Mouse (Mus musculus): Measurements from ENCODE around the gene Mark1.

GRCm38 (mm10) chr1:184998161-184998560, 1.2 kb downstream of the Mark1 start:
- TF ChIP-seq CTCF (IDR thresholded peaks at IDR 0.05; ENCODE audit: low read depth) (no peak), EP300 (IDR thresholded peaks at IDR 0.05; ENCODE audit: low read depth) (no peak)
